7 mouse cellular contexts compared by ENCODE assay signal in the genomic region with DNA sequence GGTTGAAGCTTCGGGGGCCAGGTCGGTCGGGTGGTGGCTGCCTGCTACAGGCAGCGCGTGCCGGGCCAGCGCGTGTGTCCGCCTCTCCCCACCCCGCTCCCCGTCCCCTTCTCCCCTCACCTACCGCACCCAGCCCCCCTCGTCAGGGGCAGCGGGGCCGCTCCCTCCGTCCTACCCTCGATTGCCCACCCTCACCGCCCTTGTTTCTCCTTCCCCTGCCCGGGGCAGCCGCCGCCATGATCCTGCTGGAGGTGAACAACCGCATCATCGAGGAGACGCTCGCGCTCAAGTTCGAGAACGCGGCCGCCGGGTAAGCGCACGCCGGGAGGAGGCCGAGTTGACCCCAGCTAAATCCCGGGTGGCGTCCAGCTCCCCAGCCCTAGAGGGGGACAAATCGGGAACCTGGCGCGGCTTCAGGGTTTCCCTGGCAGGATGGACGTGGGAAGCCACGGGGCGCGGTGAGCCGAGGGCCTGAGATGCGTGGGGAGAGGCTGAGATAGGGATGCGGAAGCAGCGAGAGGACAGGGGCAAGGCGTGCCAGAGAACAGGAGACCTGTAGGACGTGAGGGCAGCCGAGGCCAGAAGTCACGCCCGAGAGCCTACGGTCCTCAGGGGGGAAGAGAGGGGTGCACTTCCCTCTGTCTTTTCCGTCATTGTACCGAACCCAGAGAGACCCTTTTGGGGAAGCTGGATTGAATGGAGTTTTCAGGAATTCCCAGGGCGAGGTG. TPM values are rescaled to one million over a fixed set of nuclear protein-coding genes. Genes with fewer than 3 reads are reported as not detected.
DNase-seq lines count a peak whose midpoint lies in the region; ATAC-seq lines count a peak whose summit lies in the region.

No protein-coding gene starts in this region.

- H3K9me3 ChIP-seq in erythroblast, embryonic 14.5 days (ENCODE audit: control insufficient read depth, low read length) = no peaks in the 10 kb centered on the region

- ATAC-seq in megakaryocyte progenitor cell, adult 5-6 weeks (replicated peaks; ENCODE audit: poor library complexity) = peak; percentile 51

- peaks cover 10% of the 10 kb centered on the region for H3K36me3 ChIP-seq in erythroblast, embryonic 14.5 days (ENCODE audit: control insufficient read depth)

- peak overlapping the region; percentile 99 for H3K4me3 ChIP-seq in erythroblast, embryonic 14.5 days (replicated peaks)

- peaks cover 56% of the 10 kb centered on the region for H3K4me1 ChIP-seq in erythroblast, embryonic 14.5 days (ENCODE audit: control insufficient read depth)

- no peaks in the 10 kb centered on the region for H3K27me3 ChIP-seq in erythroblast, embryonic 14.5 days (ENCODE audit: control insufficient read depth)

- peak; percentile 61 for DNase-seq in CD4-positive, CD25-positive, alpha-beta regulatory T cell, adult 2 months (ENCODE audit: low read depth, low spot score)
- peak; percentile 41 for DNase-seq in MEL-GATA-1-ER (ENCODE audit: extremely low read depth, low read depth)
- peak; percentile 53 to 64 for DNase-seq in heart, postnatal 14 days
- DNase-seq in left cerebral cortex, postnatal 36 days (ENCODE audit: low spot score in 2 of 2) = peak; percentile 31 to 48
- DNase-seq in spleen, adult 18-20 months = peak; percentile 57 to 61

- intact Hi-C loops in heart, postnatal 14 days (cut with DNase I) = no loop called here
- intact Hi-C loops in left cerebral cortex, postnatal 36 days (cut with DNase I) = loop anchor here (2.0 kb wide), 1 partner anchor 48 kb away; the partner anchor contains the start of genes Aamp and Pnkd

RNA-seq across cellular contexts. Expression of gene Arpc2, which starts 0.9 kb away (rescaled TPM):
- polyA plus RNA-seq in erythroblast, embryonic 14.5 days (2012) = 6.5 and 7.8 TPM in 2 replicates
- 100 to 1,000 TPM; 143 to 165 TPM for total RNA-seq in heart, postnatal 14 days (2021)
- 100 to 1,000 TPM; 259 to 262 TPM for total RNA-seq in left cerebral cortex, postnatal 36 days (2021)
- 802 and 912 TPM in 2 replicates for total RNA-seq in megakaryocyte progenitor cell, adult 5-6 weeks (2015)
- 414 and 435 TPM in 2 replicates for total RNA-seq in megakaryocyte progenitor cell, adult 5-6 weeks (2017)

RNA-seq across cellular contexts. Expression of gene Gpbar1, which starts 41.6 kb away (rescaled TPM):
- polyA plus RNA-seq in erythroblast, embryonic 14.5 days (2012) = not detected in 2 replicates
- not detected for total RNA-seq in heart, postnatal 14 days (2021)
- not detected for total RNA-seq in left cerebral cortex, postnatal 36 days (2021)
- 0.12 TPM in 1 of 2 replicates, not detected in the other for total RNA-seq in megakaryocyte progenitor cell, adult 5-6 weeks (2015)
- total RNA-seq in megakaryocyte progenitor cell, adult 5-6 weeks (2017) = not detected in 2 replicates

RNA-seq across cellular contexts. Expression of gene Cxcr1, which starts 42.3 kb away (rescaled TPM):
- not detected in 2 replicates for polyA plus RNA-seq in erythroblast, embryonic 14.5 days (2012)
- total RNA-seq in heart, postnatal 14 days (2021) = not detected
- not detected for total RNA-seq in left cerebral cortex, postnatal 36 days (2021)
- not detected in 2 replicates for total RNA-seq in megakaryocyte progenitor cell, adult 5-6 weeks (2015)
- total RNA-seq in megakaryocyte progenitor cell, adult 5-6 weeks (2017) = not detected in 2 replicates

RNA-seq across cellular contexts. Expression of gene Aamp, which starts 47.8 kb away (rescaled TPM):
- polyA plus RNA-seq in erythroblast, embryonic 14.5 days (2012) = 12.2 and 15.5 TPM in 2 replicates
- 10 to 100 TPM; 95.5 to 98.9 TPM for total RNA-seq in heart, postnatal 14 days (2021)
- 100 to 1,000 TPM; 139 to 143 TPM for total RNA-seq in left cerebral cortex, postnatal 36 days (2021)
- total RNA-seq in megakaryocyte progenitor cell, adult 5-6 weeks (2015) = 45.3 and 49.7 TPM in 2 replicates
- total RNA-seq in megakaryocyte progenitor cell, adult 5-6 weeks (2017) = 98.1 and 104 TPM in 2 replicates

RNA-seq across cellular contexts. Expression of gene Pnkd, which starts 48.0 kb away (rescaled TPM):
- 10.0 and 10.9 TPM in 2 replicates for polyA plus RNA-seq in erythroblast, embryonic 14.5 days (2012)
- 100 to 1,000 TPM; 190 to 191 TPM for total RNA-seq in heart, postnatal 14 days (2021)
- 100 to 1,000 TPM; 151 to 166 TPM for total RNA-seq in left cerebral cortex, postnatal 36 days (2021)
- total RNA-seq in megakaryocyte progenitor cell, adult 5-6 weeks (2015) = 29.8 and 32.4 TPM in 2 replicates
- 11.2 and 21.6 TPM in 2 replicates for total RNA-seq in megakaryocyte progenitor cell, adult 5-6 weeks (2017)

Comparison
In these comparisons a context has a peak if more than half of its experiments do, and no peak if none do; other contexts are left out.
1. Peak in every context shown above with its lines: DNase-seq, ATAC-seq and H3K4me3 ChIP-seq.